Mouse (Mus musculus): ENCODE results near the gene Ocel1. TPM values are rescaled to one million over a fixed set of nuclear protein-coding genes. Genes with fewer than 3 reads are reported as not detected.
A peak's percentile ranks its signal among the peaks of the same experiment; 100 is the strongest.

Ocel1 gene
- polyA plus RNA-seq, 1 experiment from 2014 or later, result 3.6 TPM

DNA sequence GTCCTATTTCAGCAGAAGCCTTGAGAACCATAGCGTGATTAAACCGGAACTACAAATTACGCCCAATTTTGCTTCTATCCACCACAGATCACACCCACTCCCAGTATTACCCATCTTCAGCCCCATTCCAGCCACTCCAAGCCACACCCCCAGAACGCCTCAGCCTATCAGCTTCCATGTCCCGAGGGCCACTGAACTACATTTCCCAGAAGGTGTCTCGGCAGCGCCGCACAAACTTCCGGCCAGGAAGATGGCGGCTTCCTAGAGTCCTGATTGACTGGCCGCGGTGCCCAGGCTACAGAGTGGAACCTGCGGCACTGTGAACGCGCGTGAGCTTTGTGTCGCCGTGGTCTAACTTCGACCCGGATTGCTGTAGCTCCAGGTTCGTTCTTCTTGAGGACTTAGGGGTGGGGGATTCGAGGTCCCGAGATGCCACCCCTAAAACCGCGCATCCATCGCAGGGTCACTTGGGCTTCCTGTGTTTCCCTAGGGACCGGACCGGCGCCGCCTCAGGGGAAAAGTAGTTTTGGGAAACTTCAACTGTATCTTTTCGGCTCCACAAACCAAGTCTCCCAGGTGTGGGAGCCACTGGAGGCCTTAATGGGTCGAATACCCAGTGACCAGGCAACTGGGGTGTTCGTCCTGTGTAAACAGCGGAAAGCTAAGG, 25.7 kb downstream of the Ocel1 start, which contains the start of gene Babam1:
Babam1 (plus strand) TSS at position 223 of the 667 bp plus-strand sequence.
- H3K27ac ChIP-seq (replicated peaks in 1 of 2; ENCODE audit: control insufficient read depth in 1 of 2, insufficient read depth in 1 of 2, low read depth in 2 of 2, low read length in 2 of 2), result peak within 1 kb of the TSS; percentile 65 to 86
- no peaks in the 10 kb centered on the region for H3K27me3 ChIP-seq (ENCODE audit: control insufficient read depth, insufficient read depth, low read length)
- peak; percentile 86 for ATAC-seq (ENCODE audit: insufficient number of reproducible peaks, insufficient read depth, low FRiP score, low read depth)
- H3K9ac ChIP-seq (ENCODE audit: low read length), result peak within 1 kb of the TSS; percentile 84
- peak within 1 kb of the TSS; percentile 87 for H3K4me2 ChIP-seq (ENCODE audit: low read length)
- H3K36me3 ChIP-seq (ENCODE audit: control insufficient read depth, insufficient read depth, low read length), result peaks cover 29% of the 10 kb centered on the region
- H3K4me1 ChIP-seq (ENCODE audit: control insufficient read depth in 2 of 2, insufficient read depth in 2 of 2, low read length in 2 of 2), result peaks cover 10 to 12% of the 10 kb centered on the region in 2 experiments
- WGBS, result under 1% methylated on average over 34 of the region's 34 CpGs
- H3K9me3 ChIP-seq (ENCODE audit: control insufficient read depth, low read length), result no peaks in the 10 kb centered on the region
- H3K4me3 ChIP-seq (ENCODE audit: control insufficient read depth in 1 of 2, insufficient read depth in 1 of 2, low read depth in 1 of 2, low read length in 2 of 2), result peak within 1 kb of the TSS; percentile 84 to 89

DNA sequence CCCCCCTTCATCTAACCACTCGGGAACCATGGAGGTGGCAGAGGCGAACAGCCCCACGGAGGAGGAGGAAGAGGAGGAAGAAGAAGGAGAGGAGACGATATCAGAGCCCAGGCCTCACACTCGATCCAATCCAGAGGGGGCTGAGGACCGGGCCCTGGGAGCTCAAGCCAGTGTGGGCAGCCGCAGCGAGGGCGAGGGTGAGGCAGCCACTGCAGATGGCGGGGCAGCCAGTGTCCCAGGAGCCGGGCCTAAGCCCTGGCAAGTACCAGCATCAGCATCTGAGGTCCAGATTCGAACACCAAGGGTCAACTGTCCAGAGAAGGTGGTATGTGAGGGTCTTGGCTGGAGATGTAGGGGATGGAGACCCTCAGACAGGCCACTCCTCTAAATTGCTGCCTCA, 26.6 kb downstream of the Ocel1 start:
- Histone ChIP-seq H3K27me3 (ENCODE audit: control insufficient read depth, insufficient read depth, low read length) (no peaks in the 10 kb centered on the region), H3K9ac (ENCODE audit: low read length) (peak overlapping the region; percentile 84; the same call in 1 of the 2 replicates), H3K36me3 (ENCODE audit: control insufficient read depth, insufficient read depth, low read length) (peaks cover 29% of the 10 kb centered on the region), H3K4me2 (ENCODE audit: low read length) (peak overlapping the region; percentile 87), H3K27ac (replicated peaks in 1 of 2; ENCODE audit: control insufficient read depth in 1 of 2, insufficient read depth in 1 of 2, low read depth in 2 of 2, low read length in 2 of 2) (no peak overlapping the region), H3K9me3 (ENCODE audit: control insufficient read depth, low read length) (no peaks in the 10 kb centered on the region), H3K4me1 (ENCODE audit: control insufficient read depth in 2 of 2, insufficient read depth in 2 of 2, low read length in 2 of 2) (peaks cover 10 to 12% of the 10 kb centered on the region in 2 experiments), H3K4me3 (ENCODE audit: control insufficient read depth in 1 of 2, insufficient read depth in 1 of 2, low read depth in 1 of 2, low read length in 2 of 2) (peak overlapping the region; percentile 84 to 89)
- ATAC-seq (ENCODE audit: insufficient number of reproducible peaks, insufficient read depth, low FRiP score, low read depth), result no peak
- WGBS, result 80% methylated on average over 12 of the region's 12 CpGs

GRCm38 (mm10) chr8:71400826-71401225, 29.7 kb downstream of the Ocel1 start:
- WGBS, result 81% methylated on average over 2 of the region's 2 CpGs
- Histone ChIP-seq H3K9me3 (ENCODE audit: control insufficient read depth, low read length) (no peaks in the 10 kb centered on the region), H3K4me2 (ENCODE audit: low read length) (no peak overlapping the region), H3K4me1 (ENCODE audit: control insufficient read depth in 2 of 2, insufficient read depth in 2 of 2, low read length in 2 of 2) (peaks cover 9 to 12% of the 10 kb centered on the region in 2 experiments), H3K36me3 (ENCODE audit: control insufficient read depth, insufficient read depth, low read length) (peaks cover 29% of the 10 kb centered on the region), H3K9ac (ENCODE audit: low read length) (no peak overlapping the region), H3K4me3 (ENCODE audit: control insufficient read depth in 1 of 2, insufficient read depth in 1 of 2, low read depth in 1 of 2, low read length in 2 of 2) (no peak overlapping the region), H3K27me3 (ENCODE audit: control insufficient read depth, insufficient read depth, low read length) (no peaks in the 10 kb centered on the region), H3K27ac (replicated peaks in 1 of 2; ENCODE audit: control insufficient read depth in 1 of 2, insufficient read depth in 1 of 2, low read depth in 2 of 2, low read length in 2 of 2) (no peak overlapping the region)
- no peak for ATAC-seq (ENCODE audit: insufficient number of reproducible peaks, insufficient read depth, low FRiP score, low read depth)

- Histone ChIP-seq H3K27ac (replicated peaks in 1 of 2; ENCODE audit: control insufficient read depth in 1 of 2, insufficient read depth in 1 of 2, low read depth in 2 of 2, low read length in 2 of 2) (no peak overlapping the region), H3K4me3 (ENCODE audit: control insufficient read depth in 1 of 2, insufficient read depth in 1 of 2, low read depth in 1 of 2, low read length in 2 of 2) (no peak overlapping the region), H3K9ac (ENCODE audit: low read length) (no peak overlapping the region), H3K36me3 (ENCODE audit: control insufficient read depth, insufficient read depth, low read length) (peaks cover 29% of the 10 kb centered on the region), H3K4me2 (ENCODE audit: low read length) (no peak overlapping the region), H3K4me1 (ENCODE audit: control insufficient read depth in 2 of 2, insufficient read depth in 2 of 2, low read length in 2 of 2) (peaks cover 5 to 11% of the 10 kb centered on the region in 2 experiments), H3K9me3 (ENCODE audit: control insufficient read depth, low read length) (no peaks in the 10 kb centered on the region), H3K27me3 (ENCODE audit: control insufficient read depth, insufficient read depth, low read length) (no peaks in the 10 kb centered on the region)
- no peak for ATAC-seq (ENCODE audit: insufficient number of reproducible peaks, insufficient read depth, low FRiP score, low read depth)
These were observed 30.4 kb downstream of the Ocel1 start for GRCm38 (mm10) chr8:71401454-71401853.

- no peak for ATAC-seq (ENCODE audit: insufficient number of reproducible peaks, insufficient read depth, low FRiP score, low read depth)
- H3K4me2 ChIP-seq (ENCODE audit: low read length), result no peak overlapping the region
These were observed 31.4 kb downstream of the Ocel1 start for GRCm38 (mm10) chr8:71402446-71402964.

DNA sequence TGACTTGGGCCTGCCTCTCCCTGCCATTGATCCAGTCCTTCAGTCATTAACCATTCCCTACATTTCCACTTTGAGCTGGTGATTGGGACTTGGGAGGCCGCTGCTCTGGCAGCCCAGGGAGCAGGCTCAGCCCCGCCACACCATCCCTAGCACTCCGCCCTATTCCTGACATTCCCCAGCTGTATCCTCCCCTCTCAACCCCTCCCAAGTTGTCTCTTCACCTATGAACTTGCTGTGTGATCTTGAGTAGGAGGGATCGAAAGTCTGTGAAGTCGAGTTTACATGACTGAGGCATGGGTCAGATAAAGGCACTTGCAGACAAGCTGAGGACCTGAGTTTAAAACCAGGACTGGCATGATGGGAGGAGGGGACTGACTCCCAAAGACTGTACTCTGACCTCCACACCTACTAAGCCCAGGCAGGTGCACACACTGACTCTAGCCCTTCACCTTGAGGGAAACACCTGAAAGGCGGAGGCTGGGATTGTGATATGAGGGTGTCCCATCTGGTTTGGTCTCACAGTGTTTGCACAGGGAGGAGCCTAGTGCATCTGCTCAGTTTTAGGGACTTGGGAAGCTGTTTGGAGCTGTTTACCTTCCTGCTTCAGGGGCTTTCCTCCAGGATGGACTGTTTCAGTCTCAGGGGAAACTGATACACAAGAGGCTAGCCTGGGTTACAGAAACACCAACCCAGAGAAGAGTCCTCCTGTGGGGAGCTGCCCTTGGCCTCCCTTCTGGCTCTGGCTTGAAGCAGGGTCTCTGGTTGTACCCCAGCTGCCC, 32.2 kb downstream of the Ocel1 start:
- Histone ChIP-seq H3K27ac (replicated peaks in 1 of 2; ENCODE audit: control insufficient read depth in 1 of 2, insufficient read depth in 1 of 2, low read depth in 2 of 2, low read length in 2 of 2) (no peak overlapping the region), H3K9me3 (ENCODE audit: control insufficient read depth, low read length) (no peaks in the 10 kb centered on the region), H3K4me3 (ENCODE audit: control insufficient read depth in 1 of 2, insufficient read depth in 1 of 2, low read depth in 1 of 2, low read length in 2 of 2) (no peak overlapping the region), H3K9ac (ENCODE audit: low read length) (no peak overlapping the region), H3K4me2 (ENCODE audit: low read length) (no peak overlapping the region), H3K36me3 (ENCODE audit: control insufficient read depth, insufficient read depth, low read length) (peaks cover 26% of the 10 kb centered on the region), H3K4me1 (ENCODE audit: control insufficient read depth in 2 of 2, insufficient read depth in 2 of 2, low read length in 2 of 2) (peaks cover 4 to 13% of the 10 kb centered on the region in 2 experiments; a peak in 3 of 4 replicates), H3K27me3 (ENCODE audit: control insufficient read depth, insufficient read depth, low read length) (no peaks in the 10 kb centered on the region)
- 65% methylated on average over 6 of the region's 6 CpGs for WGBS
- no peak for ATAC-seq (ENCODE audit: insufficient number of reproducible peaks, insufficient read depth, low FRiP score, low read depth)

More at GRCm38 (mm10) chr8:71402446-71402964, 31.4 kb downstream of the Ocel1 start:
- no peaks in the 10 kb centered on the region for H3K9me3 ChIP-seq (ENCODE audit: control insufficient read depth, low read length)
- peaks cover 4 to 17% of the 10 kb centered on the region in 2 experiments for H3K4me1 ChIP-seq (ENCODE audit: control insufficient read depth in 2 of 2, insufficient read depth in 2 of 2, low read length in 2 of 2)
- H3K27me3 ChIP-seq (ENCODE audit: control insufficient read depth, insufficient read depth, low read length), result no peaks in the 10 kb centered on the region
- H3K4me3 ChIP-seq (ENCODE audit: control insufficient read depth in 1 of 2, insufficient read depth in 1 of 2, low read depth in 1 of 2, low read length in 2 of 2), result no peak overlapping the region
- WGBS, result 90% methylated on average over 9 of the region's 9 CpGs
- no peak overlapping the region for H3K27ac ChIP-seq (replicated peaks in 1 of 2; ENCODE audit: control insufficient read depth in 1 of 2, insufficient read depth in 1 of 2, low read depth in 2 of 2, low read length in 2 of 2)
- H3K36me3 ChIP-seq (ENCODE audit: control insufficient read depth, insufficient read depth, low read length), result peaks cover 29% of the 10 kb centered on the region
- H3K9ac ChIP-seq (ENCODE audit: low read length), result no peak overlapping the region

GRCm38 (mm10) chr8:71404011-71404410, 32.9 kb downstream of the Ocel1 start:
- Histone ChIP-seq H3K27ac (replicated peaks in 1 of 2; ENCODE audit: control insufficient read depth in 1 of 2, insufficient read depth in 1 of 2, low read depth in 2 of 2, low read length in 2 of 2) (no peak overlapping the region), H3K4me2 (ENCODE audit: low read length) (no peak overlapping the region), H3K36me3 (ENCODE audit: control insufficient read depth, insufficient read depth, low read length) (peaks cover 28% of the 10 kb centered on the region), H3K9me3 (ENCODE audit: control insufficient read depth, low read length) (no peaks in the 10 kb centered on the region), H3K4me3 (ENCODE audit: control insufficient read depth in 1 of 2, insufficient read depth in 1 of 2, low read depth in 1 of 2, low read length in 2 of 2) (no peak overlapping the region), H3K27me3 (ENCODE audit: control insufficient read depth, insufficient read depth, low read length) (no peaks in the 10 kb centered on the region), H3K9ac (ENCODE audit: low read length) (no peak overlapping the region), H3K4me1 (ENCODE audit: control insufficient read depth in 2 of 2, insufficient read depth in 2 of 2, low read length in 2 of 2) (peaks cover 4 to 13% of the 10 kb centered on the region in 2 experiments; a peak in 3 of 4 replicates)
- ATAC-seq (ENCODE audit: insufficient number of reproducible peaks, insufficient read depth, low FRiP score, low read depth), result no peak
- 91% methylated on average over 8 of the region's 8 CpGs for WGBS
